Mouse (Mus musculus): ENCODE measurements around the gene Slc25a26.
"Not testable (repeated sequence)": the region's sequence is repeated elsewhere in the genome, so short reads cannot be mapped to it uniquely, and the experiment has no call there.

Slc25a26 gene

GRCm38 (mm10) chr6:94541854-94542253, 41.7 kb downstream of the Slc25a26 start:
- no peak for TF ChIP-seq CTCF (conservative IDR thresholded peaks at IDR 0.05; ENCODE audit: low read length)
- no peak for TF ChIP-seq NANOG (IDR thresholded peaks at IDR 0.05; ENCODE audit: borderline replicate concordance, low read length)
- TF ChIP-seq POU5F1 (IDR thresholded peaks at IDR 0.05; ENCODE audit: borderline replicate concordance, low read length) = no peak
- Histone ChIP-seq H3K4me3 (replicated peaks; ENCODE audit: low read length) (no peak overlapping the region), H3K27me3 (ENCODE audit: insufficient read depth, low read length) (no peaks in the 10 kb centered on the region), H3K4me1 (replicated peaks; ENCODE audit: low read depth, low read length) (peaks cover 15% of the 10 kb centered on the region), H3K9me3 (ENCODE audit: low read length) (no peaks in the 10 kb centered on the region), H3K36me3 (ENCODE audit: insufficient read depth, low read length) (peaks cover 11% of the 10 kb centered on the region)

GRCm38 (mm10) chr6:94543902-94544840, 44.0 kb downstream of the Slc25a26 start:
- no peaks in the 10 kb centered on the region for H3K27me3 ChIP-seq (ENCODE audit: insufficient read depth, low read length)
- TF ChIP-seq POU5F1 (IDR thresholded peaks at IDR 0.05; ENCODE audit: borderline replicate concordance, low read length) = no peak
- TF ChIP-seq CTCF (conservative IDR thresholded peaks at IDR 0.05; ENCODE audit: low read length) = peak; percentile 25; the same call in 1 of the 2 replicates
- no peak for TF ChIP-seq NANOG (IDR thresholded peaks at IDR 0.05; ENCODE audit: borderline replicate concordance, low read length)
- H3K4me3 ChIP-seq (replicated peaks; ENCODE audit: low read length) = no peak overlapping the region
- peaks cover 6% of the 10 kb centered on the region; the same call in 1 of the 2 replicates for H3K36me3 ChIP-seq (ENCODE audit: insufficient read depth, low read length)
- no peaks in the 10 kb centered on the region for H3K9me3 ChIP-seq (ENCODE audit: low read length)
- peaks cover 15% of the 10 kb centered on the region for H3K4me1 ChIP-seq (replicated peaks; ENCODE audit: low read depth, low read length)

- H3K4me1 ChIP-seq (replicated peaks; ENCODE audit: low read depth, low read length) = no peaks in the 10 kb centered on the region
These were observed 47.1 kb downstream of the Slc25a26 start for GRCm38 (mm10) chr6:94547239-94547638.

GRCm38 (mm10) chr6:94550298-94550697, 50.2 kb downstream of the Slc25a26 start:
- no peaks in the 10 kb centered on the region for H3K4me1 ChIP-seq (replicated peaks; ENCODE audit: low read depth, low read length)
- peaks cover 8% of the 10 kb centered on the region for H3K36me3 ChIP-seq (ENCODE audit: insufficient read depth, low read length)
- TF ChIP-seq NANOG (IDR thresholded peaks at IDR 0.05; ENCODE audit: borderline replicate concordance, low read length) = no peak
- no peak for TF ChIP-seq POU5F1 (IDR thresholded peaks at IDR 0.05; ENCODE audit: borderline replicate concordance, low read length)
- no peak for TF ChIP-seq CTCF (conservative IDR thresholded peaks at IDR 0.05; ENCODE audit: low read length)
- peaks cover 6% of the 10 kb centered on the region for H3K9me3 ChIP-seq (ENCODE audit: low read length)
- no peaks in the 10 kb centered on the region for H3K27me3 ChIP-seq (ENCODE audit: insufficient read depth, low read length)
- H3K4me3 ChIP-seq (replicated peaks; ENCODE audit: low read length) = no peak overlapping the region

More at GRCm38 (mm10) chr6:94547239-94547638, 47.1 kb downstream of the Slc25a26 start:
- Histone ChIP-seq H3K36me3 (ENCODE audit: insufficient read depth, low read length) (peaks cover 8% of the 10 kb centered on the region), H3K27me3 (ENCODE audit: insufficient read depth, low read length) (no peaks in the 10 kb centered on the region), H3K4me3 (replicated peaks; ENCODE audit: low read length) (no peak overlapping the region), H3K9me3 (ENCODE audit: low read length) (peaks cover 6% of the 10 kb centered on the region)
- TF ChIP-seq POU5F1 (IDR thresholded peaks at IDR 0.05; ENCODE audit: borderline replicate concordance, low read length) (no peak), CTCF (conservative IDR thresholded peaks at IDR 0.05; ENCODE audit: low read length) (no peak), NANOG (IDR thresholded peaks at IDR 0.05; ENCODE audit: borderline replicate concordance, low read length) (no peak)

GRCm38 (mm10) chr6:94550851-94551250, 50.7 kb downstream of the Slc25a26 start:
- no peaks in the 10 kb centered on the region for H3K4me1 ChIP-seq (replicated peaks; ENCODE audit: low read depth, low read length)

GRCm38 (mm10) chr6:94553085-94553484, 53.0 kb downstream of the Slc25a26 start:
- no peaks in the 10 kb centered on the region for H3K4me1 ChIP-seq (replicated peaks; ENCODE audit: low read depth, low read length)
- H3K27me3 ChIP-seq (ENCODE audit: insufficient read depth, low read length) = no peaks in the 10 kb centered on the region
- H3K4me3 ChIP-seq (replicated peaks; ENCODE audit: low read length) = no peak overlapping the region
- peaks cover 6% of the 10 kb centered on the region for H3K9me3 ChIP-seq (ENCODE audit: low read length)
- H3K36me3 ChIP-seq (ENCODE audit: insufficient read depth, low read length) = peaks cover 3% of the 10 kb centered on the region
- TF ChIP-seq NANOG (IDR thresholded peaks at IDR 0.05; ENCODE audit: borderline replicate concordance, low read length) = no peak
- no peak for TF ChIP-seq POU5F1 (IDR thresholded peaks at IDR 0.05; ENCODE audit: borderline replicate concordance, low read length)
- no peak for TF ChIP-seq CTCF (conservative IDR thresholded peaks at IDR 0.05; ENCODE audit: low read length)

More at GRCm38 (mm10) chr6:94550851-94551250, 50.7 kb downstream of the Slc25a26 start:
- no peaks in the 10 kb centered on the region for H3K27me3 ChIP-seq (ENCODE audit: insufficient read depth, low read length)
- TF ChIP-seq CTCF (conservative IDR thresholded peaks at IDR 0.05; ENCODE audit: low read length) = no peak
- H3K36me3 ChIP-seq (ENCODE audit: insufficient read depth, low read length) = peaks cover 3% of the 10 kb centered on the region
- H3K9me3 ChIP-seq (ENCODE audit: low read length) = peaks cover 6% of the 10 kb centered on the region
- H3K4me3 ChIP-seq (replicated peaks; ENCODE audit: low read length) = no peak overlapping the region

GRCm38 (mm10) chr6:94558603-94559002, 58.5 kb downstream of the Slc25a26 start:
- not testable (repeated sequence) for H3K4me3 ChIP-seq (replicated peaks; ENCODE audit: low read length); H3K27me3 ChIP-seq (ENCODE audit: insufficient read depth, low read length); H3K4me1 ChIP-seq (replicated peaks; ENCODE audit: low read depth, low read length); H3K9me3 ChIP-seq (ENCODE audit: low read length)
- H3K36me3 ChIP-seq (ENCODE audit: insufficient read depth, low read length) = peaks cover 12% of the 10 kb centered on the region

GRCm38 (mm10) chr6:94560896-94561295, 60.8 kb downstream of the Slc25a26 start:
- Histone ChIP-seq H3K9me3 (ENCODE audit: low read length) (no peaks in the 10 kb centered on the region), H3K36me3 (ENCODE audit: insufficient read depth, low read length) (peaks cover 22% of the 10 kb centered on the region), H3K4me1 (replicated peaks; ENCODE audit: low read depth, low read length) (no peaks in the 10 kb centered on the region), H3K4me3 (replicated peaks; ENCODE audit: low read length) (no peak overlapping the region), H3K27me3 (ENCODE audit: insufficient read depth, low read length) (no peaks in the 10 kb centered on the region)
- TF ChIP-seq CTCF (conservative IDR thresholded peaks at IDR 0.05; ENCODE audit: low read length) (no peak), POU5F1 (IDR thresholded peaks at IDR 0.05; ENCODE audit: borderline replicate concordance, low read length) (no peak), NANOG (IDR thresholded peaks at IDR 0.05; ENCODE audit: borderline replicate concordance, low read length) (no peak)

GRCm38 (mm10) chr6:94561346-94561745, 61.2 kb downstream of the Slc25a26 start:
- H3K4me1 ChIP-seq (replicated peaks; ENCODE audit: low read depth, low read length) = no peaks in the 10 kb centered on the region
- no peaks in the 10 kb centered on the region for H3K9me3 ChIP-seq (ENCODE audit: low read length)
- peaks cover 24% of the 10 kb centered on the region for H3K36me3 ChIP-seq (ENCODE audit: insufficient read depth, low read length)
- H3K4me3 ChIP-seq (replicated peaks; ENCODE audit: low read length) = no peak overlapping the region
- H3K27me3 ChIP-seq (ENCODE audit: insufficient read depth, low read length) = no peaks in the 10 kb centered on the region
- TF ChIP-seq CTCF (conservative IDR thresholded peaks at IDR 0.05; ENCODE audit: low read length) = no peak
- no peak for TF ChIP-seq NANOG (IDR thresholded peaks at IDR 0.05; ENCODE audit: borderline replicate concordance, low read length)
- no peak for TF ChIP-seq POU5F1 (IDR thresholded peaks at IDR 0.05; ENCODE audit: borderline replicate concordance, low read length)
